Mouse (Mus musculus): Measurements from ENCODE around the gene Olfr16. TPM values are rescaled to one million over a fixed set of nuclear protein-coding genes. Genes with fewer than 3 reads are reported as not detected.

Gene Olfr16
- polyA plus RNA-seq (2012; rRNA removed; ENCODE audit: low replicate concordance), result not detected in 2 replicates

GRCm38 (mm10) chr1:172950160-172950559 lies at the start of gene Olfr16:
Olfr16 (plus strand) TSS chr1:172950409.

Other genes with a start within 250 kb of the Olfr16 start
- gene Apcs, start 55.4 kb upstream of the Olfr16 start, polyA plus RNA-seq (2012; rRNA removed; ENCODE audit: low replicate concordance), result not detected in 2 replicates
- gene Olfr1408, start 187.0 kb downstream of the Olfr16 start, polyA plus RNA-seq (2012; rRNA removed; ENCODE audit: low replicate concordance), result not detected in 2 replicates
- gene Olfr1406, start 240.2 kb downstream of the Olfr16 start, polyA plus RNA-seq (2012; rRNA removed; ENCODE audit: low replicate concordance), result not detected in 2 replicates
- not detected in 2 replicates for gene Olfr218, start 247.4 kb downstream of the Olfr16 start, polyA plus RNA-seq (2012; rRNA removed; ENCODE audit: low replicate concordance)